Mouse (Mus musculus): Measurements from ENCODE around the gene Mb.

Gene Mb

GRCm38 (mm10) chr15:76987137-76987536 is 63.3 kb downstream of the Mb start:
- ChIA-PET POLR2A (interaction anchor here (0.5 to 2.9 kb wide), 40 partner anchors 9 to 381 kb away, joined by 3 to 17 read pairs (median 4); partner anchors contain the start of gene 1110038F14Rik (in 2 of the 4)), CTCF (interaction anchor here (0.5 to 2.9 kb wide), 17 partner anchors 8 to 736 kb away, joined by 3 to 16 read pairs (median 4); partner anchors contain the start of gene 1110038F14Rik (in 2 of the 4))

GRCm38 (mm10) chr15:76982745-76983144 is 67.7 kb downstream of the Mb start:
- ChIA-PET POLR2A (no interaction called here), CTCF (interaction anchor here in 2 of 4 experiments (0.6 to 1.0 kb wide), 2 partner anchors 31 to 385 kb away, joined by 3 to 5 read pairs; no protein-coding TSS in a partner anchor)

GRCm38 (mm10) chr15:76979799-76980198 is 70.7 kb downstream of the Mb start:
- CTCF ChIA-PET: interaction anchor here in 1 of 4 experiments (0.6 kb wide), 1 partner anchor 335 kb away, joined by 3 read pairs; no protein-coding TSS in a partner anchor
- POLR2A ChIA-PET: interaction anchor here in 1 of 4 experiments (0.6 kb wide), 1 partner anchor 886 kb away, joined by 4 read pairs; no protein-coding TSS in a partner anchor

- ChIA-PET CTCF (interaction anchor here in 2 of 4 experiments (0.6 to 1.2 kb wide), 2 partner anchors 360 to 695 kb away, joined by 5 to 7 read pairs; no protein-coding TSS in a partner anchor), POLR2A (interaction anchor here in 3 of 4 experiments (0.5 to 3.3 kb wide), 12 partner anchors 10 to 1130 kb away, joined by 3 to 17 read pairs (median 4); partner anchors contain the start of gene Rbfox2 (in 1 of the 3))
Measured at GRCm38 (mm10) chr15:76976619-76977018, 73.9 kb downstream of the Mb start.

- POLR2A ChIA-PET: interaction anchor here in 3 of 4 experiments (0.7 to 2.3 kb wide), 3 partner anchors 95 to 393 kb away, joined by 3 to 10 read pairs (median 7); partner anchors contain the start of genes Gm49527 (in 1 of the 3) and Zfp7 (in 1 of the 3)
- CTCF ChIA-PET: interaction anchor here in 1 of 4 experiments (1.4 kb wide), 1 partner anchor 25 kb away, joined by 3 read pairs; no protein-coding TSS in a partner anchor
Measured at GRCm38 (mm10) chr15:76973855-76974651, 76.4 kb downstream of the Mb start.

GRCm38 (mm10) chr15:76973272-76973854 is 77.1 kb downstream of the Mb start:
- CTCF ChIA-PET: interaction anchor here in 2 of 4 experiments (0.5 to 1.4 kb wide), 5 partner anchors 11 to 1788 kb away, joined by 3 to 4 read pairs (median 3); no protein-coding TSS in a partner anchor
- POLR2A ChIA-PET: interaction anchor here in 1 of 4 experiments (0.6 to 1.1 kb wide), 2 partner anchors 25 to 38 kb away, joined by 3 read pairs; partner anchors contain the start of gene 1110038F14Rik

GRCm38 (mm10) chr15:76972661-76973060 is 77.8 kb downstream of the Mb start:
- ChIA-PET CTCF (interaction anchor here in 2 of 4 experiments (0.5 to 1.4 kb wide), 5 partner anchors 10 to 430 kb away, joined by 3 to 4 read pairs (median 3); no protein-coding TSS in a partner anchor), POLR2A (interaction anchor here in 1 of 4 experiments (1.1 kb wide), 1 partner anchor 24 kb away, joined by 3 read pairs; the partner anchor contains the start of gene 1110038F14Rik)
